Mouse (Mus musculus) lung, postnatal 14 days (tissue): Measurements from ENCODE around the gene Cox8c.

Source experiments
- DNase-seq: peaks from one replicate; pipeline ENCODE4 v3.0.0; 2021

Cox8c gene

GRCm38 (mm10) chr12:102899091-102899490 lies at the start of gene Cox8c:
TSS of gene Cox8c (plus strand) at chr12:102899316.
- no peak for DNase-seq

- no peak for DNase-seq
These were observed 38.3 kb upstream of the Cox8c start for GRCm38 (mm10) chr12:102860806-102861205.

- DNase-seq, result no peak
These were observed 29.3 kb upstream of the Cox8c start for GRCm38 (mm10) chr12:102869802-102870201.

GRCm38 (mm10) chr12:102870527-102870926 lies 28.6 kb upstream of the Cox8c start:
- DNase-seq, result no peak

GRCm38 (mm10) chr12:102877301-102878030 lies 21.6 kb upstream of the Cox8c start:
- peak; percentile 37 for DNase-seq

GRCm38 (mm10) chr12:102878031-102878823 lies 20.9 kb upstream of the Cox8c start, which contains the start of gene Btbd7:
TSS of gene Btbd7 (minus strand) at chr12:102878471.
- DNase-seq, result peak; percentile 99

- peak; percentile 9 for DNase-seq
These were observed 20.2 kb upstream of the Cox8c start for GRCm38 (mm10) chr12:102878901-102879300.

- peak; percentile 17 for DNase-seq
These were observed 13.4 kb upstream of the Cox8c start for GRCm38 (mm10) chr12:102885735-102886134.

- no peak for DNase-seq
These were observed 11.8 kb upstream of the Cox8c start for GRCm38 (mm10) chr12:102887366-102887765.

- DNase-seq, result no peak
These were observed 10.5 kb upstream of the Cox8c start for GRCm38 (mm10) chr12:102888568-102888967.

GRCm38 (mm10) chr12:102908191-102908590 lies 9.1 kb downstream of the Cox8c start:
- DNase-seq, result no peak

- DNase-seq, result no peak
These were observed 17.0 kb downstream of the Cox8c start for GRCm38 (mm10) chr12:102916073-102916472.

GRCm38 (mm10) chr12:102929764-102930163 lies 30.6 kb downstream of the Cox8c start:
- DNase-seq, result no peak

- DNase-seq, result no peak
These were observed 31.2 kb downstream of the Cox8c start for GRCm38 (mm10) chr12:102930335-102930734.

- no peak for DNase-seq
These were observed 31.7 kb downstream of the Cox8c start for GRCm38 (mm10) chr12:102930789-102931188.

GRCm38 (mm10) chr12:102935892-102936291 lies 36.8 kb downstream of the Cox8c start:
- no peak for DNase-seq

- no peak for DNase-seq
These were observed 46.5 kb downstream of the Cox8c start for GRCm38 (mm10) chr12:102945571-102945970.

- no peak for DNase-seq
These were observed 48.7 kb downstream of the Cox8c start for GRCm38 (mm10) chr12:102947826-102948225.

GRCm38 (mm10) chr12:102948778-102949394 lies 49.8 kb downstream of the Cox8c start, which contains the start of gene Unc79:
TSS of gene Unc79 (plus strand) at chr12:102948859.
- DNase-seq, result peak; percentile 16

- peak; percentile 60 for DNase-seq
These were observed 50.5 kb downstream of the Cox8c start for GRCm38 (mm10) chr12:102949395-102950208.
